Mouse (Mus musculus) heart, postnatal 0 days (tissue): ENCODE results near the gene Lgals4.

Experiments
- CTCF ChIP-seq: IDR thresholded peaks from 2 replicates; pipeline ENCODE4 v1.5.1; 2016; ENCODE audit warnings: antibody characterized with exemption, control low read depth, low read depth
- EP300 ChIP-seq: IDR thresholded peaks from 2 replicates; pipeline ENCODE4 v1.6.1; 2016; ENCODE audit warnings: antibody characterized with exemption, low read depth

DNA sequence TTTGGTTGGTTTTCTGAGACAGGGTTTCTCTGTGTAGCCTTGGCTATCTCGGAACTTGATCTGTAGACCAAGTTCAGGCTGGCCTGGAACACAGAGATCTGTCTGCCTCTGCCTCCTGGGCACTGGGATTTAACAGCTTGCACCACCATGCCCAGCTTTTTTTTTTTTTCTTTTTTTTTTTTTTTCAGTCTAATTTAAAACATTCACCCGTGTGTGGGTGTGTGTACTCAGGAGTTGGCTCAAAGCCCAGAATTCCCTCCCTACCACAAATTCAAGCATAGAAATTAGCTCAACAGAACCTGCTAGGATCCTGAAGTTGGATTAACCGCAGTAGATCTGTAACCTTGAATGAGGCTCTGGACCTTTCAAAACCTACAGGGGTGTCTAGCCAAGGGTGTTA is 6.3 kb upstream of the Lgals4 start:
- no peak for TF ChIP-seq EP300
- TF ChIP-seq CTCF: no peak
